Mouse (Mus musculus): Measurements from ENCODE around the gene Slc25a41. TPM values are rescaled to one million over a fixed set of nuclear protein-coding genes. Genes with fewer than 3 reads are reported as not detected.
A peak's percentile ranks its signal among the peaks of the same experiment; 100 is the strongest.

Slc25a41 gene
- total and polyA plus RNA-seq, 2 experiments from 2014 or later = not detected

- 73% methylated on average over 3 of the region's 3 CpGs for WGBS
- ATAC-seq (ENCODE audit: low FRiP score) (no peak), DNase-seq (ENCODE audit: low spot score) (no peak)
- no peak overlapping the region for H3K27ac ChIP-seq (ENCODE audit: low read depth, low read length)
- no peak overlapping the region for H3K4me3 ChIP-seq (ENCODE audit: low read depth, low read length)
- peaks cover 33% of the 10 kb centered on the region for H3K36me3 ChIP-seq (ENCODE audit: insufficient read depth, low read length)
- H3K4me1 ChIP-seq (ENCODE audit: insufficient read depth, low read length) = 0 out of 2 replicates have a peak, but pooled peaks cover 4% of the 10 kb centered on the region
- H3K4me2 ChIP-seq (ENCODE audit: low read depth, low read length, poor library complexity, severe bottlenecking) = no peak overlapping the region
- H3K27me3 ChIP-seq (ENCODE audit: insufficient read depth, low read length) = no peaks in the 10 kb centered on the region
- H3K9ac ChIP-seq (replicated peaks; ENCODE audit: low read length, poor library complexity, severe bottlenecking) = no peak overlapping the region
- H3K9me3 ChIP-seq (ENCODE audit: low read length) = no peaks in the 10 kb centered on the region
- TF ChIP-seq CTCF (IDR thresholded peaks at IDR 0.05) = no peak
These were observed 38.5 kb upstream of the Slc25a41 start for GRCm38 (mm10) chr17:57079919-57080318.

DNA sequence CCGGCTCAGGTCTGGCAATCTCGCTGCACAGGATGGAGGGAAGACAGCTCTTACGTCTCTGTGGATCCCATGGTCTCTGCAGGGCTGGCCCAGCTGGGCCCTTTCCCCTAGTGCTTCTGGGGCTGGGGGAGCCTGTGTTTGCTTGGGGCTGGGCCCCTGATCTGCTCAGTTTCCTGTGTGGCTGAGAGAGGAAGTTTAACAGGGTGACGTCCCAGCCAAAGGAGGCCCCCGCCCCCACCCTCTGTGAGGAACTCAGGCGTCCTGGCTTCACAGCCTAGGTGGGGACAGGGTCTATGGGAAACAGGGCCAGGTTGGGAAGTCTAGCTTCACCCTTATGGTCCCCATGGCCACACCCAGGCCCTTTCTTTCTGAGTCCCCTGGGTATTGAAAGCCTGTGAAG is 36.9 kb upstream of the Slc25a41 start, which contains the start of gene Dennd1c:
TSS of gene Dennd1c (minus strand) at position 179 of the 400 bp plus-strand sequence.
- TF ChIP-seq CTCF (IDR thresholded peaks at IDR 0.05) = no peak
- Histone ChIP-seq H3K27me3 (ENCODE audit: insufficient read depth, low read length) (no peaks in the 10 kb centered on the region), H3K27ac (ENCODE audit: low read depth, low read length) (no peak within 1 kb of the TSS), H3K4me2 (ENCODE audit: low read depth, low read length, poor library complexity, severe bottlenecking) (no peak within 1 kb of the TSS), H3K9me3 (ENCODE audit: low read length) (no peaks in the 10 kb centered on the region), H3K4me3 (ENCODE audit: low read depth, low read length) (no peak within 1 kb of the TSS), H3K4me1 (ENCODE audit: insufficient read depth, low read length) (no peaks in the 10 kb centered on the region), H3K9ac (replicated peaks; ENCODE audit: low read length, poor library complexity, severe bottlenecking) (no peak within 1 kb of the TSS), H3K36me3 (ENCODE audit: insufficient read depth, low read length) (peaks cover 22% of the 10 kb centered on the region)
- ATAC-seq (ENCODE audit: low FRiP score) (no peak), DNase-seq (ENCODE audit: low spot score) (no peak)
- 61% methylated on average over 6 of the region's 6 CpGs for WGBS

GRCm38 (mm10) chr17:57076916-57077315 is 35.5 kb upstream of the Slc25a41 start:
- no peak overlapping the region for H3K27ac ChIP-seq (ENCODE audit: low read depth, low read length)
- H3K4me1 ChIP-seq (ENCODE audit: insufficient read depth, low read length) = no peaks in the 10 kb centered on the region
- no peaks in the 10 kb centered on the region for H3K27me3 ChIP-seq (ENCODE audit: insufficient read depth, low read length)
- WGBS = 79% methylated on average over 3 of the region's 3 CpGs
- H3K36me3 ChIP-seq (ENCODE audit: insufficient read depth, low read length) = peaks cover 22% of the 10 kb centered on the region
- no peak overlapping the region for H3K9ac ChIP-seq (replicated peaks; ENCODE audit: low read length, poor library complexity, severe bottlenecking)
- no peak for TF ChIP-seq CTCF (IDR thresholded peaks at IDR 0.05)
- H3K4me2 ChIP-seq (ENCODE audit: low read depth, low read length, poor library complexity, severe bottlenecking) = no peak overlapping the region
- no peaks in the 10 kb centered on the region for H3K9me3 ChIP-seq (ENCODE audit: low read length)
- ATAC-seq (ENCODE audit: low FRiP score) (no peak), DNase-seq (ENCODE audit: low spot score) (no peak)
- H3K4me3 ChIP-seq (ENCODE audit: low read depth, low read length) = no peak overlapping the region

DNA sequence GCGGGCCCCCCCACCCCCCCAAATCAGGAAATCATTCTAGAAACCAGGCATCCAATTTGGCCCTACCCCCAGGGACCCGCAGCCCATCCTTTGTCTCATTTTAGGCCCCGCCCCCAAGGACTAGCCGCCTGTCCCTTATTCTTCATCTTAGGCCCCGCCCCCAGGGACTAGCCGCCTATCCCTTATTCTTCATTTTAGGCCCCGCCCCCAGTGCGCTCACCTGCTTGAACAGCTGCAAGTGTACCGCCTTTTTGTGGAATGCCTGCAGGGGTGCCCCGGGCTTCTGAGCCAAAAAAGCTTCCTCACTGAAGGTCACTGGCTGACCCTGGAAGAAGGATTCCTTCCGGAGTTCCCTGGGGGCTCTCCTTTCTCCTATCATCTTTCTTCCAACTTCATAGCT is 29.2 kb upstream of the Slc25a41 start:
- peak overlapping the region; percentile 16 for H3K4me2 ChIP-seq (ENCODE audit: low read depth, low read length, poor library complexity, severe bottlenecking)
- H3K4me3 ChIP-seq (ENCODE audit: low read depth, low read length) = peak overlapping the region; percentile 12; the same call in 1 of the 2 replicates
- no peaks in the 10 kb centered on the region for H3K27me3 ChIP-seq (ENCODE audit: insufficient read depth, low read length)
- DNase-seq (ENCODE audit: low spot score) = peak; percentile 49
- H3K9me3 ChIP-seq (ENCODE audit: low read length) = no peaks in the 10 kb centered on the region
- no peak for TF ChIP-seq CTCF (IDR thresholded peaks at IDR 0.05)
- no peaks in the 10 kb centered on the region for H3K36me3 ChIP-seq (ENCODE audit: insufficient read depth, low read length)
- 8% methylated on average over 10 of the region's 11 CpGs for WGBS
- no peak overlapping the region for H3K27ac ChIP-seq (ENCODE audit: low read depth, low read length)
- ATAC-seq (ENCODE audit: low FRiP score) = peak; percentile 38; the same call in 1 of the 2 replicates
- H3K4me1 ChIP-seq (ENCODE audit: insufficient read depth, low read length) = no peaks in the 10 kb centered on the region
- H3K9ac ChIP-seq (replicated peaks; ENCODE audit: low read length, poor library complexity, severe bottlenecking) = no peak overlapping the region

GRCm38 (mm10) chr17:57070272-57070671 is 28.8 kb upstream of the Slc25a41 start:
- Histone ChIP-seq H3K4me2 (ENCODE audit: low read depth, low read length, poor library complexity, severe bottlenecking) (peak overlapping the region; percentile 16), H3K4me1 (ENCODE audit: insufficient read depth, low read length) (no peaks in the 10 kb centered on the region), H3K27ac (ENCODE audit: low read depth, low read length) (no peak overlapping the region), H3K36me3 (ENCODE audit: insufficient read depth, low read length) (no peaks in the 10 kb centered on the region), H3K9ac (replicated peaks; ENCODE audit: low read length, poor library complexity, severe bottlenecking) (no peak overlapping the region), H3K4me3 (ENCODE audit: low read depth, low read length) (peak overlapping the region; percentile 12; the same call in 1 of the 2 replicates), H3K27me3 (ENCODE audit: insufficient read depth, low read length) (no peaks in the 10 kb centered on the region), H3K9me3 (ENCODE audit: low read length) (no peaks in the 10 kb centered on the region)
- TF ChIP-seq CTCF (IDR thresholded peaks at IDR 0.05) = no peak
- no peak for DNase-seq (ENCODE audit: low spot score)
- ATAC-seq (ENCODE audit: low FRiP score) = no peak
- WGBS = 11% methylated on average over 9 of the region's 9 CpGs

GRCm38 (mm10) chr17:57066908-57067307 is 25.5 kb upstream of the Slc25a41 start:
- H3K4me2 ChIP-seq (ENCODE audit: low read depth, low read length, poor library complexity, severe bottlenecking) = no peak overlapping the region
- TF ChIP-seq CTCF (IDR thresholded peaks at IDR 0.05) = no peak
- no peak overlapping the region for H3K9ac ChIP-seq (replicated peaks; ENCODE audit: low read length, poor library complexity, severe bottlenecking)
- no peaks in the 10 kb centered on the region for H3K9me3 ChIP-seq (ENCODE audit: low read length)
- H3K27ac ChIP-seq (ENCODE audit: low read depth, low read length) = no peak overlapping the region
- H3K4me3 ChIP-seq (ENCODE audit: low read depth, low read length) = no peak overlapping the region
- H3K4me1 ChIP-seq (ENCODE audit: insufficient read depth, low read length) = no peaks in the 10 kb centered on the region
- DNase-seq (ENCODE audit: low spot score) (no peak), ATAC-seq (ENCODE audit: low FRiP score) (no peak)
- H3K27me3 ChIP-seq (ENCODE audit: insufficient read depth, low read length) = peaks cover 8% of the 10 kb centered on the region
- H3K36me3 ChIP-seq (ENCODE audit: insufficient read depth, low read length) = no peaks in the 10 kb centered on the region
- WGBS = 68% methylated on average over 5 of the region's 5 CpGs

Measured in midbrain, postnatal 0 days (tissue).